Mouse (Mus musculus) liver, adult 2 months (tissue): Measurements from ENCODE around the gene Galnt18.

Experiments used
- CTCF ChIP-seq: fragments of 200-500 bp; IDR thresholded peaks from 2 replicates; pipeline ENCODE4 v1.5.1; 2011; ENCODE audit warnings: low read depth, low read length, control low read depth
- POLR2A ChIP-seq: fragments of 200-500 bp; IDR thresholded peaks from 2 replicates; pipeline ENCODE4 v1.6.1; 2011; ENCODE audit warnings: low read length, control low read depth; ENCODE audit not compliant: insufficient read depth; ENCODE audit errors: extremely low read depth

- TF ChIP-seq CTCF, result no peak
- TF ChIP-seq POLR2A, result no peak
Measured at GRCm38 (mm10) chr7:111534826-111535405, 244.9 kb downstream of the Galnt18 start.
